Mouse (Mus musculus) neural tube, embryonic 10.5 days (tissue): ENCODE results near the gene Wdr20.
"Not testable (repeated sequence)": the region's sequence is repeated elsewhere in the genome, so short reads cannot be mapped to it uniquely, and the experiment has no call there.

Experiments
- DNase-seq: peaks from one replicate; pipeline ENCODE4 v3.0.0-alpha.2; 2017; ENCODE audit warnings: low spot score; ENCODE audit errors: extremely low spot score

Wdr20 gene

DNA sequence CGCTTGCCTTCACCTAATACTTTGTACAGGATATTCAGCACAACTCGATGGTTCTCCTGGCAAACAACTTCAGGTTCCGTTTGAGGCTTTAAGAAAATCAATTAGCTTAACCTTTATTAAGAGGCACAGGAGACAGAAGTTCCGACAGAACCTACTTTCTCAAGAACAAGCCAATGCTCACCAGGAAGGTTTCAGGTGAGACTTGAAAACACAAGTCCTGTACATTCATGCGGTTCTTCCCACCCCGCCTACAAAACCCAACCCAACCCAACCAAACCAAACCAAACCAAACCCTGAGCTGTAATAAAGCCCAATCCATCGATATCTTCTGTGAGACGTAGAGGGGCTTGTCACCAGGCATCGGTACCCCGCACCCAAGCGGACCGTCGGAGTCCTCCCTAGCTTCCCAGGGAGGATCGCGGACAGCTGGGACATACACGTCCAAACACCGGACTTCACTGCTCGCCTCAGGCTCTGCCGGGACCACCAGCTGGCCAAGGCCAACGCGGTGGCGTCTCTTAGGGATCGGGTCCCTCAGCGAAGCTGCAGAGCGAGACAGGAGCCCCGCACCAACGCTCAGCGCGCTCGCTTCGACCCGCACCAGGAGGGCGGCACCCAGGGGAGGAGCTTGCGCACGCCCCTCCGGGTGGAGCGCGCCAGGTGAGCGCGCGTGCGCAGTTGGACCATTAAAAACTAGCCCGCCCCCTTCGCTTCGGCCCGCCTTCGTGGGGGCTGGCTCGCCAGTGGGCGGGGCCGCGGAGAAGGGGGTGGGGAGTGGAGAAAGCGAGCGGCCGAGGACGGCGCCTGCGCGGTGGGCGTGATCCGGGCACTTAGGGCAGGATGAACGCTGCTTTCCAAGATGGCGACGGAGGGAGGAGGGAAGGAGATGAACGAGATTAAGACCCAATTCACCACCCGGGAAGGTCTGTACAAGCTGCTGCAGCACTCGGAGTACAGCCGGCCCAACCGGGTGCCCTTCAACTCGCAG, at the start of gene Wdr20:
Gene Wdr20 (plus strand): TSS at position 775 of the 988 bp plus-strand sequence.
- peak; percentile 100 for DNase-seq

- DNase-seq, result not testable (repeated sequence)
Measured at GRCm38 (mm10) chr12:110688921-110689320, 48.8 kb upstream of the Wdr20 start.

GRCm38 (mm10) chr12:110689919-110690643, 47.7 kb upstream of the Wdr20 start:
- no peak for DNase-seq

GRCm38 (mm10) chr12:110693378-110693777, 44.4 kb upstream of the Wdr20 start:
- DNase-seq, result not testable (repeated sequence)

DNA sequence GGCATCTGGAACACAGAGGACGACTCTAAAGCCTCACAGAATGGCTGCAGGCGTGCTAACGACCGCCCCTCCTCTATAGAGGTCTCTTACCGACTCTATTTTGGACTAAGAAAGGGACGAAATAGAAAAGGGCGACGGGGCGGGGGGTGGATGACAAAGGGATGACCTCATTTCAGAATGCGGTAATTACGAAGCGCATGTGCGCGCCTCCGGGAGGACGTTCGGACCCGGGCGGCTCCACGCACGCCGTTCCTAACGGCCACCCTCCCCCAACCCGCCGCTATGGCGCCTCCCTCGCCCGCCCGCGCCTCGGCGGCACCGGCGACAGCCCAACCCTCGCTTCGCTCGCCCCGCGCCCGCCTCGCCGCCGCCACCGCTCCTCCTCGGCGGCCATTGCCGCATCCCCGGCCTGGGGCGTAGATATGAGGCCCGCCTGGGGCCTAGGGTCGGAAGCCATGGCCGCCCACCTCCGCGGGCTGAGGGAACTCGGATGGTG, 42.0 kb upstream of the Wdr20 start:
- DNase-seq, result peak; percentile 72

GRCm38 (mm10) chr12:110696173-110696974, 41.4 kb upstream of the Wdr20 start:
- DNase-seq, result peak; percentile 100

- DNase-seq, result no peak
Measured at GRCm38 (mm10) chr12:110696975-110697400, 40.8 kb upstream of the Wdr20 start.

- DNase-seq, result no peak
Measured at GRCm38 (mm10) chr12:110697457-110697856, 40.3 kb upstream of the Wdr20 start.

DNA sequence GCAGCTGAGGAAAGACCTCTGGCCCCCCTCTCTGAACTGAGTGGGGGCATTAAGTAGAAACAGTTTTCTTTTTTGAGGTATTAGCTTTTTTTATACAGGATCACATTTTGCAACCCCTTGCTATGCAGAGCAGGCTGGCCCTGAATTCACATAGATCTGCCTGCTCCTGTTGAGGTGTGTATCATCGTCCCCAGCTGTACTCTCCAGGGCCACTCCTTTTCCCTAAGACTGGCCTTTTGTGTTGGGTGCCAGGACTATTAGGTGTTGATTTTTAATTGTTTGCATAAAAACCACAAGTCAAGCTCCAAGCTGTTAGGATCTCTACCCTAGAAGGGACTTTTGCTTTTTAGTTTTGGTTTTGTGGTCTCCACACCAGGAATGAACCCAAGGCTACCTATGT, 39.7 kb upstream of the Wdr20 start:
- no peak for DNase-seq

GRCm38 (mm10) chr12:110698523-110699170, 39.1 kb upstream of the Wdr20 start:
- DNase-seq, result no peak

DNA sequence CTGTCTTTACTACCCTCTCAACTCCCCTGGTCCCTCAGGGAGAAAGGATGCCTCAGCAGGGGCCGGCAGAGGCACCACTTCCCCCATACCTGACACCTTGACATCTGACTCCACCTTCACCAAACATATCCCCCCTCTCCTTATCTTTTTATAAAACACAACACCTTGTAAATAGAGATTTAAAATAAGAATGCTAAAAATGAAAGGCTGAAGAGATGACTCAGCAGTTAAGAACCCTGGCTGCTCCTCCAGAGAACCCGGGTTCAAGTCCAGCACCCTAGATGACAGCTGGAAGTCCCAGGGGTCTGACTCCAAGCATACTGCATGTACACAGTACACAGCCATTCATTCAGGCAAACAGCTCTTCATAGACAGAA, 38.6 kb upstream of the Wdr20 start:
- no peak for DNase-seq

DNA sequence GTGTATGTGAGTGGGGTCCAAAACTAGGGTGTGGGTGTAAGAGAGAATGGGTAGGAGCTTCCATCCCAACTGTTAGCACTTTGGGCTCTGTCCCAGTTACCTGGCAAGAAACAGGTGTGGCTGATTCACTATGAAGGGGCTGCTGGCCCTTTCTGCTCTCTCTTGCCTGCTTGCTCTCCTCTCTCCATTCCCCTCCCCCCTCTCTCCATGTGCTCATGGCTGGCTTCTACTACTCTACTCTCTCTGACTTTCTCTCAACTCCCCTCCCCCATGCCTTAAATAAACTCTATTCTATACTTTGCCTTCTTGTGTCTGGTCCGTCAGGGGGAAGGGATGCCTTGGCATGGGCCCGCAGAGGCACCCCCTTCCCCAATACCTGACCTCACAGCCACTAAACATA, 37.0 kb upstream of the Wdr20 start:
- DNase-seq, result no peak

DNA sequence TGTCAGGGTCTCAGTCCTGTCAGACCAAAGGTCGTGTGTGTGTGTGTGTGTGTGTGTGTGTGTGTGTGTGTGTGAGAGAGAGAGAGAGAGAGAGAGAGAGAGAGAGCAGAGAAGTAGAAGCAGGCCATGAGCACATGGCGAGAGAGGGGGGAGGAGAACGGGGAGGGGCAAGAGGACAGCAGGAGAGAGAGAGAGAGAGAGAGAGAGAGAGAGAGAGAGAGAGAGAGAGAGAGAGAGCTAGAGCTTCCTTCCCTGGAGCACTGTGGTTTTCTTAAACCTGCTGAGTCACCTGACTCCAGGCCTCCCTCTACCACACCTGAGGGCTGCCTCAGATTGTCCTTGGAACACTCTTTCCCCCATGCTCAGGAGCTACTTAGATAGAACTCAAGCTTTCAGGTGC, 36.4 kb upstream of the Wdr20 start:
- DNase-seq, result not testable (repeated sequence)

DNA sequence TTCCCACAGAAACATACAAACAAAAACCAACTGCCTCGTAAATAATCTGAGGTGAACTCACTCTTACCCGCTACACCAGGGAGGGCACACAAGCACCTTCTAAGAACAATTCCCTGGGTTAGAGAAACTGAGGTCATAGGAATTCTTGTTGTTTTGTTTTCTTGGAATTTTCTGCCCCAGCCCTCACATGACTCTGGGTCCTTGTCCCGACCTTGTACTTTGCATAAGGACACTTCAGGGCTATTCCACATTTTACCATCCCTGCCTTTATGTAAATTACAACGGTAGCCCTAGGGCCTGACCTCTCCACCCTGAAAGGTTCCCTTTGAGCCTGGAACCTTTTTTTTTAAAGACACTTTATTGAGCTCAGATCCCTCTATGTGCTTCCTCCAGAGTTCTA, 35.2 kb upstream of the Wdr20 start, which contains the start of gene Hsp90aa1:
Gene Hsp90aa1 (minus strand): TSS at position 173 of the 400 bp plus-strand sequence.
- no peak for DNase-seq

GRCm38 (mm10) chr12:110703008-110703471, 34.7 kb upstream of the Wdr20 start:
- peak; percentile 88 for DNase-seq

- no peak for DNase-seq
Measured at GRCm38 (mm10) chr12:110703682-110704081, 34.1 kb upstream of the Wdr20 start.

- DNase-seq, result not testable (repeated sequence)
Measured at GRCm38 (mm10) chr12:110705419-110705818, 32.3 kb upstream of the Wdr20 start.

DNA sequence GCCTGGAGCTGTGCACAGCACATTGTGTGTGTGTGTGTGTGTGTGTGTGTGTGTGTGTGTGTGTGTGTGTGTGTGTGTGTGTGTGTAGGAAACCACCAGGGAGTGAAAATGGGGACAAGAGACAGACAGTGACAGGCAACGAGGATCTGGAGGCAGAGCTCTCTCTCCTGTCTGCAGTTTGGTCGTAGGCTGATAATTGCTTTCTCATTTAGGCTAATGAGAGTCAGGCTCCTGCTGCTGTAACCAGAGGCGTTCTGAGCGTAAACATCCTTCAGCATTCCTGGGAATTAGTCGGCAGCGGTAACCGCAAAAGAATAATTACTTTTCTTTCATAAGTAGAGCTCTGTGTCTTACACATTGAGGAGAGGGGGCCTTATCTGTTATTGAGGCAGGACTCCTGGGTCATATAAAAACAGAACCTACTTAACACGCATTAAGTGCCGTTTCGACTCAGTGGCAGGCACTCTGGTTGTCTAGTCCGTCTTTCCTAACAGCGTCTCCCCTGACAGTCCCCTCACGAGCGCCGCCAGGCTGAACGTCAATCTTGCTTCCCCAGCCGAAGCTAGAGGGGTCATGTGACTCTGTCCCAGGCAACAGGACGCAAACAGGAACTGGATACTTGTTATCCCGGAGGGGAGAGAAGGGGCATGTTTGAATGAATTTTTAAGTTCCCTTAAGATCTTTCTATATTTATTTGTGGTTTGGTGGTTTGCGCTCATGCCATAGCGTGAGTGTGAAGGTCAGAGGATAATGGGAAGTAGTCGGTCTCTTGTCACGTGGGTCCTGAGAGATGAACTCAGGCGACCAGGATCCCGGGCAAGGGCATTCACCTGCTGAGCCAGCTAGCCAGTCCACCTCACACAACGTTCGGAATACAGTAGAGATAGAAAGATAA, 31.2 kb upstream of the Wdr20 start:
- peak; percentile 64 for DNase-seq

DNA sequence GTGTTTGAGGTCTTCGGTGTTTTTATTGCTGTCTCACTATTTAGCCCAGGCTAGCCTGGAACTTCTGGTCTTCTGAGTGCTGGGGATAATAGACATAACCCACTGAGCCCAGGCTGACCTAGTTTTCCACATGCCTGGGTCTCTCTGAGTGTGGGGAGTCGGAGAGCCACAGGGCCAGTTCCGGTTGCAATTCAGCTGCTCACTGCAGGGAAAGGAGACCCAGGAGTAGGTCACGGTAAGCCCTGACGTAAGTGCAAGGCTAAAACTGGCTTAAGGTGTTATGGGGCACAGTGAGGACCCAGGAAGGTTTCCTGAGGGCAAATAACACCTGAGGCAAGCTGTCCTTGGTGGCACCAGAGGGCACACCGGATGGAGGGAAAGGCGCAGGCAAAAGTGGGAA, 30.3 kb upstream of the Wdr20 start:
- DNase-seq, result no peak
